Mouse (Mus musculus): ENCODE measurements around the gene Tmem268.

DNA sequence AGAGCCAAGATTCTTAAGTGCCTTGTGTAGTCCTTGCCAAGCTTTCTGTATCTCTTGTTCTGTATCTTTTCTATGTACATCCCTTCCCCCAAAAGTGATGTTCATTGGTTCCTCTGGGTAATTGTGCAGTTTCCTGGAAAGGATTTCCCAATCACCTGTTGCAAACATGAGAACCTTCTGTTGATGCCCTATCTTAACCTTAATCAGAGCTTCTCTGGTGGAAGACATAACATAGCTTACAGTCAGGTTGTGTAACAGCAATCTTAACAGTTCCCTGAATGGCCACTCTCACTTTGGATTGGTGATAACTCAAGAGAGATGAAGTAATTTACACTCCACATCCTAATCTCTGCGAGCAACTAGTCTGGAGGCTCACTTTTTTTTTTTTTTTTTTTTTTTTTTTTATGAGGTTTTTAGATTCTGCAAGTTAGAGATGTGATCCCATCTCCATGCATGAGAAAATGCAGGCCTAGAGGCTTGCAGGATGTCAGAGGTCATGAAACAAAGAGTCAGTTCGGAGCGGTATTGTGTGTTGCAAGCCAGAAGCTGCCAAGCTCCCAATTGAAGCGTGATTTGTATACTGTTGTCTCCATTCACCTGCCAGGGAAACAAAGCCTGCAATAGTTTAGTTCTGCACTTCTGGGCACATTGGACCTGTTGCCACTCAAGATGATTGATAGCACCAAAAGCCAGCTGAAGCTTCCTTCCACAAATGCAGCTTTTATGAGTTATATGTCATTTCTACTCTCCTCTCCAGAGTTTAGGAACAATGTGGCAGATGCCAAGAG is 4.6 kb upstream of the Tmem268 start:
- no peak for TF ChIP-seq CTCF (IDR thresholded peaks at IDR 0.05; ENCODE audit: control insufficient read depth, insufficient read depth, insufficient read length)
- TF ChIP-seq USF1 (IDR thresholded peaks at IDR 0.05; ENCODE audit: low read depth): no peak
- no peak for TF ChIP-seq CEBPB (IDR thresholded peaks at IDR 0.05; ENCODE audit: low read depth)
- TF ChIP-seq MAX (IDR thresholded peaks at IDR 0.05): no peak
- TF ChIP-seq MYOG (IDR thresholded peaks at IDR 0.05; ENCODE audit: control insufficient read depth, extremely low read depth, insufficient read length): no peak
